Mouse (Mus musculus): ENCODE measurements around the gene Chst3.

DNA sequence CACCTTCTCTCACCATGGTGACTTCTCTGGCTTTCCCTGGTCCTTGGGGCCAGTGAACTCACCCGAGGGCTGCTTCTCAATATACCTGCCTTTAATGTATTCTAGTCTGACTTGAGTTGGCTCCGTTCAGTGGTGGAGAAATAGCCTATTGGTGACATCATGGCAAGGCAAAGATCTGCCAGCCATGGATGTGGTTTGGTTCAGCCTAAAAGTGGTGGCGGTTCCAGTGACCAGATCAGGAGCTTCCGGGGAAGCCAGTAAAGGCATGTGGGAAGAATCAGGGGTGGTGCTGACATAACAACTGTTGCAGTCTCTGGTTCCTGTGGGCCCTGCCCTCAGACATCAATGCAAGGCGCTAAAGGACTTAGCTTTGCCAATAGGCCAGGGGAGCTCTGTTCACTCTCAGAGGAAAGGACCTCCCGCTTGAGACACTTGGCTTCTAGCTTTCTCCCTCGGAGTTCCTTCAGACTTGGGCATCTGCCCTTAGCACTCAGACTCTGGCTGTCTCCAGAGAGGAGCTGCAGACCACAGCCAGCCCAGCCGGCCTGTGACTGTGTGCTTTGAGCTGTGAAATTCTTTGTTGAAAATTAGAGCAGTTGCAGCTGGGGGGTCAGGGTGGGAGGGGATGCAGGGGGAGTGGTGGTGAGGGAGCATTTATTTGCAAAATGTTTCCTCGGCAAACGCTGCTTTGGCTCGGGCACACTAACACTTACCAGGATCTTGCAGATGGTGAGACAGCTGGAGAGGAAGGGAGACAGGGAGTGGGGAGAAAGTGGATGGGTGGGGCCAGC lies 6.3 kb downstream of the Chst3 start:
- TF ChIP-seq POLR2A (IDR thresholded peaks at IDR 0.05; ENCODE audit: insufficient read depth, low read depth, low read length) (no peak), CTCF (IDR thresholded peaks at IDR 0.05; ENCODE audit: insufficient read depth, low read depth, low read length) (no peak)
